Mouse (Mus musculus): ENCODE data around the gene Gm6588. TPM values are rescaled to one million over a fixed set of nuclear protein-coding genes. Genes with fewer than 3 reads are reported as not detected.
"Not testable (repeated sequence)": the region's sequence is repeated elsewhere in the genome, so short reads cannot be mapped to it uniquely, and the experiment has no call there.

The Gm6588 gene
- not detected for total RNA-seq (2021)

DNA sequence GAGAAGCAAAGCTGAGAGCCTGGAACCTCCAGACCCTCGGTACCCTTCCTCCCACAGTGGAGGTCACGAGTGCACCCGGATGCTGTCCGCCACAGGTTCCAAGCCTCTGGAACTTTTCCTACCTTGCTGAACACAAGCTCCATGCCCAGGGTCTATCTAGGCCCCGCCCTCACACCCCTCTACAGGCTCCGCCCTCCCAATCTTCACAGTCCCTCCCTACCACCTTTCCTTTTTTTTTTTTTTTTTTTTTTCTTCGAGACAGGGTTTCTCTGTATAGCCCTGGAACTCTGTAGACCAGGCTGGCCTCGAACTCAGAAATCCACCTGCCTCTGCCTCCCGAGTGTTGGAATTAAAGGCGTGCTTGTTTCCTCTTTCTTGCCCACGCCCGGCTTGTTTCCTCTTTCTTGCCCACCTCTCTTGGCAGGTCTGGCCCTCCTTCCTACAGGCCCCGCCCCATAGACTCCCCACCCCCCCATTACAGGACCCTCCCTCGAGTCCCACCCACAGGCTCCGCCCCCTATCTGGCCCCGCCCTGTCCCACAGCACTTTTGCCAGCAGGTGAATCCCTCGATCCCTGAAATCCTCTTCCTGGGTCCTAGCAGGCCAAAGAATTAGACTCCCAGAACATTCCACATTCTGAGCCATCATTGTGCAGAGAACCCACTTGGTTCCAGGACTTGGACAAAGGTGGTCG lies at the start of gene Gm6588:
Gene Gm6588 (plus strand): TSS at position 680 of the 694 bp plus-strand sequence.
- intact Hi-C loops (cut with DNase I), result no loop called here
- DNase-seq (ENCODE audit: low spot score in 2 of 2), result no peak

DNA sequence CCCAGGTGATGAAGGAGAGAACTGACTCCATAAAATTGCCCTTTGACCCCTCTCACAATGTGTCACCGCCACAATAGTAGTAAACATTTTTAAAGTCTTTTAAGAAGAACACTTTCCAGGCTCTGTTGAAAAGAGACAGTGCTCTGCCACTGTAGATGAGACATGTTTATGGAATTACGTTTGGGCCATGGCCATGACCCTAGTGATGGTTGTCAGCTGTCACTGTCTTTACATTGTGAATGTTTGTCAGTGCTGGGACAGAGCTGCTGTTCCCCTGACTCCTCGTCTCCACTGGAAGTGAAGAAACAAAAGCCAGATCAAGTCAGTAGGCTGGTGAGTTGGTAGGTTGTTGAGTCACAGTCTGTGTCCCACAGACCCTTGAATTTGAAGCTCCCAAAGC lies 46.8 kb upstream of the Gm6588 start:
- intact Hi-C loops (cut with DNase I), result no loop called here

DNA sequence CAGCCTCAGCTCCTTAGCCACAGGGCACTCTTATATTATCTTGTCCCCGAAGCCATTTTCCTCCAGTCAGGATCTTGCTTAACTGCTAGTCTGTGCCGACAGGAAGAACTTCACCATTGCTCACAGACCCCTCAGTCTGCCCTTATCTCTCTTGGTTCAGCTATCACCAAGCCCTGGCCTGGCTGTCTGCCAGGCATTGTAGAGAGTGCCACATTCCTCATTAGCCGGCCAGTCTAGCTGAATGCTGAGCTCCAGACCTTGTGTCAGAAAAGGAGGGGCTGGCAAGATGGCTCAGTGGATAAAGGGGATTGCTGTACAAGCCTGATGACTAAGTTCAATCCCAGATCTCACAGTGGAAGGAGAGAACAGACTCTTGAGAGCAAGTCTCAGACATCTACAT lies 43.2 kb upstream of the Gm6588 start:
- no peak for DNase-seq (ENCODE audit: low spot score in 2 of 2)
- intact Hi-C loops (cut with DNase I), result no loop called here

More for the DNA sequence above, 46.8 kb upstream of the Gm6588 start:
- no peak for DNase-seq (ENCODE audit: low spot score in 2 of 2)

DNA sequence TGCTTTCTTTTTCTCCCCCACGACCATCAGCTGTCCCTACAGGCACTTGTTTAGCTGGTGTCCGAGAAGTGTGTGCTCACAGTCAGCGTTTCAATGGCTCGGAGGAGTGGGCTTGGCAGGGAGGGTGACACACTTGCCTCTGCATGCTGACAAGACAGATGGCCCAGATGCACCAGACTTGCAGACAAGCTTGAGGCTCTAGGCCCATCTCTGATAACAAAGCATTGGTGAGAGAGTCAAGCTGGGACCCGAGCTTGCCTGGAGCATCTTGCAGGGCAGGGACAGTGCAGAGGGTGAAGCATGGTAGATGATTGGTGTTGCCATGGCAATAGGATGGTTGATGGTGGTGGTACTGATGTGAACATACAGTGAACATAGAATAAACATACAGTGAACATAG lies 40.0 kb upstream of the Gm6588 start:
- no peak for DNase-seq (ENCODE audit: low spot score in 2 of 2)
- intact Hi-C loops (cut with DNase I), result no loop called here

DNA sequence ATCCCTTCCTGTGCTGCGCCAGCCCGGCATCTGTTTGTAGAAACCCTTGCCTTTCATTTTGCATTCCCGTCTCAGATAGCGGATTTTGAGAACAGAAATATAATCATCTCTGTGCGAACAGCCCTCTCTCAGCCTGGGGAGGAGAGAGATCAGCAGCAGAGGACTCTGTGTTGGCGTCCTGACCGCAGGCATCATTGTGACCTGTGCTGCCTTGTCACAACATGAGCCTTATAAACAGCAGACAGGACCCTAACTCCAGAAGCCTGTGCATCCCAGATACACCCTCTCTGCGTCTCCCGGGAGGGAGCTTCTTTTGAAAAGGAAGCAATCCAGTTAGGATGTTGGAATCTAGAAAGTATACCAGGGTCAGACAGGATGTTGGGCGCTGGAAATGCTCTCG lies 38.2 kb upstream of the Gm6588 start:
- intact Hi-C loops (cut with DNase I), result no loop called here
- DNase-seq (ENCODE audit: low spot score in 2 of 2), result no peak

DNA sequence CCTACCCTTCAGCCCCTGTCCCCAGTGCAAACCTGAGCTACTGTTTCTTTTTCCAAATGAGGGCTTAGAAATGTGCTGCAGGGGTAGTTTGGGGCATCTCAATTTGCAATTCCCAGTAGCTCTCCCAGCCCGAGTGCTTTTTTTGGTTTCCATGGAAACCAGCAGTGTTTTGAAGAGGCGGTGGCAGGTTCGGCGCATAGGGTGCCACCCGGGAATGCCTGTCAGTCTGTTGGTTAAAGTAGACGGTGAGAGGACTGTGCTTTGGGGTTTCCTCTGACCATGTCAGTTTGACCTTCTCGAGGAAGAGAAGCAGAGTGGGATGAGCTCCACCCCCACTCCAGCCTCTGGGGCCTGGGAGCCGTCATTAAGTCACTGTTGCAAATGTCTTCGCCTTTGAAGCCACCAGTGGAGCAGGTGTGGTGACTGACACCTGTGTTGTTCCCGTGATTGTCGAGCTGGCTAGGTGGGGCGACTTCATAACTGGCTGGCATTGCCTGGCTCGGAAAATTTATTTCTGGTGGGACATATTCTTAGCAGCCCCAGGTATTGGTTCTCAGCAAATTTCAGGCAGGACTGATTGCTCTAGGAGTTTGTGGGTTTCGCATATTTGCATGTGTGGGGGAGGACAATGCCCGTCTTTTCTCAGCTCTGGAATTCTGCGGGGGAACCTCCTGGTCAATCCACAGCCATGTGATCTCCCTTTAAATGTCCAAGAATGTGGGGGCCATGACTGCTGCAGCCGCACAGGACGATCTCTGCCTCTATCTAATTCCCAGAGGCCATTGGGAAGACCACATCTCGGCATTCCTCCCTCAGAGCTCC lies 37.5 kb upstream of the Gm6588 start:
- peak; percentile 12 to 66 for DNase-seq (ENCODE audit: low spot score in 2 of 2)
- intact Hi-C loops (cut with DNase I), result no loop called here

DNA sequence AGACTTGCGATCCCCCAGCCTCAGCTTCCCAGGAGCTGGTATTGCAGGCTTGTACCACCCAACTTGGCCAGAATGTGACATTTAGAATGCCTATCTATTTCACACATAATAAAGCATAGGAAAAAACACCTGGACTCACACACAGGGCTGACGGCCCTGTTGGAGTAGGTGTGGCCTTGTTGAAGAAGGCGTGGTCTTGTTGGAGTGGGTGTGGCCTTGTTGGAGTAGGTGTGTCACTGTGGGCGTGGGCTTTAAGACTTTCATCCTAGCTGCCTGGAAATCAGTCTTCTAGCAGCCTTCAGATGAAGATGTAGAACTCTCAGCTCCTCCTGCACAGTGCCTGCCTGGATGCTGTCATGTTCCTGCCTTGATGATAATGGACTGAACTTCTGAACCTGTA lies 36.4 kb upstream of the Gm6588 start:
- intact Hi-C loops (cut with DNase I); DNase-seq (ENCODE audit: low spot score in 2 of 2): not testable (repeated sequence)

DNA sequence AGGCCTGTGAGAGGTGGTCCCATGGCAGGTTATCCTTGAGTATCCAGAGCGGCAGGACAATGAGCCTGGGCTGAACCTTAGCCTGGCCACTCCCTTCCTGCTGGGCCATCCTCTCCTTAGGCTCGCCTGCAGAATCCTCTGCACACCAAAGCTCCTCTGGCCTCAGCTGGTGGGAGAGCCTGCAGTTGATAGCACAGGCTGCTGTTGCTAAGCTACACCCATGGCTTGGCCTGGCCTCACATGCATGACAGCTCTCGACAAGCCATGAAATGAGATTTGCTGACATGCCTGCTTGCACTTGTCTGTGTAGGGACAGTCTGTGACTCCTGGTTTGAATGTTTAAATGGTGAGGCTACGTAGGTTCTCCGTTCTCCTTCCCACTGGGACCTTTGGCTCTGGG lies 32.6 kb upstream of the Gm6588 start:
- intact Hi-C loops (cut with DNase I), result no loop called here
- no peak for DNase-seq (ENCODE audit: low spot score in 2 of 2)

DNA sequence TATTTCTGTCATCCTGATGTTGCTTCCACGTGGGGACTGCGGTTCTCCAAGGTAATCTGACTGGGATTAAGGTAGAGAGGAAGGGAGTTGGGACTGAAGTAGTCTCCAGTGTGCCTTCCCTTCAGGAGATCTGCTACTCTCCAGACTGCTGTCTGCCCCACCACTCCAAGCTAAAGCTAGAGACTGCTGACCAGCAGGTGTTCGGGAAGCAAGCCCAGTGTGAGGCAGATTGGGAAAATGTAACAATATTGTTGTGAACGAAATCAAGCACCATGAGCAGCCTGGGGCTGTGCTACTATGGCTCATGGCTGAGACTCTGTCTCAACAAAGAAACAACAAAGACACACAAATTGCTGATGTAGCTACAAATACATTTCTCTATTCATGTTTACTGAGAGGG lies 31.2 kb upstream of the Gm6588 start:
- intact Hi-C loops (cut with DNase I), result no loop called here
- no peak for DNase-seq (ENCODE audit: low spot score in 2 of 2)

DNA sequence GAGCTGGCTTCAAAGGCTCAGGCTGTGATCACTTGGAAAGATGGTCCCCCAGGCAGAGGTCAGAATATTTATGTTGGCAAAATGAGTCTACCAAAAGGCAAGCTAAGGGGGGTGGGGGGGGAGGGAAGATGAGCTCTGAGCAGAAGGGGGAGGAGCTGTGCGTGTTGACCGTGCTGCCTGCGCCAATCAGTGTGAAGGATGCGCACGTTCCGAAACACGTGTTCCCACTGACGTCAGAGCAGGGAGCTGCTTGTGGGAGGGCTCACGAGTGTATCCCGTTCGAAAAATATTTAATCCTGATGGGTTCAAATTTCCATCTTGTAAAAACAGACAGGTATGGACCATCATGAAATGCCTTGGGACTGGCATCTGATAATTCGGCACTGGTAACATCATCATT lies 29.7 kb upstream of the Gm6588 start:
- intact Hi-C loops (cut with DNase I), result no loop called here
- no peak for DNase-seq (ENCODE audit: low spot score in 2 of 2)

DNA sequence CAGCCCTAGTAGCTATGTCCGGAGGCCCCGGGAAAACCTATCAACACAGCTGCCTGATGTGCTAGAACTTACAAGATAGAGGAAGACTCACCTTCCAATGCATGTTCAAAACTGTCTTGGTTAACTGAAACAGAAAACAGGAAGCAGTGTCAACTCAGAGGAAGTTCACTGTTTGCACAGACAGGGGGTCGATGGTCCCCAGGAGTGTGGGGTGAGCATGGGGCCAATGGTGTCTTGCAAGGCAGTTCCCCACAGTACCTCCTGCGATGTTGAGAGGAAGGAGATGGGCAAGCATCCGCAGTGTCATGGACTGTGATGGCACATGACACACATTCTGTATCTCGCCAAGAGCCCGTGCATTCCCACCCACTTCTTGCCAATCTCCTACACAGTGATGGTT lies 22.6 kb upstream of the Gm6588 start:
- no peak for DNase-seq (ENCODE audit: low spot score in 2 of 2)
- intact Hi-C loops (cut with DNase I), result loop anchor here (5.0 to 10.0 kb wide), 3 partner anchors 34 to 192 kb away; partner anchors contain the start of genes Asphd2, Hps4 and Srrd

DNA sequence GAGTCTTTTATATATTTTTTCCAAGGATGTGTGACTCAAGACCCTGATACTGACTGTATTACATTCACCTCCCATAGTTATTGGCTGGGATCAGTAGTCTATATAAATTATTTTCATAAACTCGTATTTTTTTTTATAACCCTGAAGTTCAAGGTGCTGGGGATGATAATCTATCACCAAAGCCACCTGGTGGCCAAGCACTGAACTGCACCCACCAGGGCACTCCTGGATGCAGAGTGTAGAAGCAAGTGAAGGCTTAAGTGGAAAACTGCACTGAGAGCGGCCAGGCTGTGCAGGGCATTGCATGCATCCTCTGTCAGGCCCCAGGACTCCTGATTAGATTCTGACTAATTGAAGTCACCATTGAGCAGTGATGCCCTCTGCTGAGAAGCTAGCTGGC lies 21.9 kb upstream of the Gm6588 start:
- peak; percentile 51 to 69 for DNase-seq (ENCODE audit: low spot score in 2 of 2)
- intact Hi-C loops (cut with DNase I), result loop anchor here (5.0 to 10.0 kb wide), 3 partner anchors 35 to 192 kb away; partner anchors contain the start of genes Asphd2, Hps4 and Srrd

DNA sequence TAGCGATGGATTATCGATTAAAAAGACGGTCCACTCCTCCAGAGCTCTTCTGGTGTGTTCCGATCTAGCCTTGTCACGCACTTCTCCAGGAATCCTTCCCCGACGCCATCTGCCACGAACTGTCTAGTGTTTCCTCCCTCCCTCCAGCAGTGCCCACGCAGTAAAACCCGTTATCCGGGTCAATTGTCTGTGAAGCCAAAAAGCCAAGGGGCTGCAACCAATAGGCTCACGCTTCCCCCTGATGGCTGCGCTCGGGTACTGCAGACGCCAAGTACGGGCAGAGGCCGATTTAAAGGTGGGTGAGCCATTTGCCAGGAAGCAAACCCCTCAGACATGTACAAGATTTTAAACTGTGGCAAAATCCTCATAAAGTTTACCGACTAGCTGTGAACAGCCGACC lies 20.3 kb upstream of the Gm6588 start:
- intact Hi-C loops (cut with DNase I), result loop anchor here (5.0 to 10.0 kb wide), 3 partner anchors 37 to 194 kb away; partner anchors contain the start of genes Asphd2, Hps4 and Srrd
- peak; percentile 59 to 65 for DNase-seq (ENCODE audit: low spot score in 2 of 2)

DNA sequence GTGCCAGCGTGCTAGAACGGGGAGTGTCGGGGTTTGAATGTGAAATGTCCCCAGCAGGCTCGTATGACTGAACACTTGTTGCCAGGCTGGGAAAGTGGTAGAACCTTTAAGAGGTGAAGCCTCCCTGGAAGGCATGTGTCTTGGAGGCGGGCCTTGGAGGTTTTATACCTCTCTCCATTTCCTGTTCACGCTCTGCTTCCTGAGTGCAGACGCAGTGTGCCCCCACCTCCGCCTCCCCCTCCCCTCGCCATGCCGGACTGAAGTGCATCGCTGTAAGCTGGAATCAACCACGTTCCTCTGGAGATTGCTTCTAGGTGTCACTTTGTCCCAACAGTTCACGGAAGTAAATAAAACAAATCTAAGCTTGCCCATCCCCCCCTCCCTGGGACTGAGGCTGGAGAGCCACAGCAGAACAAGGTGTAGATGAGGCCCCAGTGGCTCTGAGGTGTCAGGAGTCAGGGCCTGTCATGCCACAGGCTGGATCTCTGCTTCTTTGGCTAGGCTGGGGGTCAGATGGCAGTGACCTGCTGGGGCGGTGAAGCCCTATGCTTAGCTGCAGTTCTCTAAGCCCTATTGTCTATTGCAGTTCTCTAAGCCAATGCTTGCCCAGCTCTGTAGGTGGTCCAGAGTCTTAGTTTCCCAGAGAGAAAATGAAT lies 18.0 kb upstream of the Gm6588 start:
- DNase-seq (ENCODE audit: low spot score in 2 of 2), result no peak
- intact Hi-C loops (cut with DNase I), result loop anchor here (10.0 kb wide), 1 partner anchor 624 kb away; no protein-coding TSS in a partner anchor

DNA sequence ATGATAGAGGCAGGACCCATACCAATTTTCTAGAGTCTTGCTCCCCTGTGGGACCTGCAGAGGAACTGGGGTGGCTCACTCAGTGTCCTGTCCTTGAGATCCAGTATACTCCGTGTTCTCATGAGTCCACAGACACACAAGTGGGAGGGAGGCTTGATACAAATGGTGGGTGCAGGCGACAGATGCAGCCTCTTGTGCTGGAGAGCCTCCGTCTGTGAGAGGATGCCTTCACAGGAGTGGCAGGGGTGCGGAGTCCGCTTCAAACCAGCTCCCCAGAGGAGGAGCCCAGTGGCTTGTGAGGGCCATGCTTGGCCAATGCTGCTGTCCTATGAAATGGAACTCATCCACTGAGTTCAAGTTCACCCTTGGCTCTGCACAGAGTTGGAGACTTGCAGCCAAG lies 17.2 kb upstream of the Gm6588 start:
- DNase-seq (ENCODE audit: low spot score in 2 of 2), result no peak
- intact Hi-C loops (cut with DNase I), result loop anchor here (10.0 kb wide), 1 partner anchor 623 kb away; no protein-coding TSS in a partner anchor

DNA sequence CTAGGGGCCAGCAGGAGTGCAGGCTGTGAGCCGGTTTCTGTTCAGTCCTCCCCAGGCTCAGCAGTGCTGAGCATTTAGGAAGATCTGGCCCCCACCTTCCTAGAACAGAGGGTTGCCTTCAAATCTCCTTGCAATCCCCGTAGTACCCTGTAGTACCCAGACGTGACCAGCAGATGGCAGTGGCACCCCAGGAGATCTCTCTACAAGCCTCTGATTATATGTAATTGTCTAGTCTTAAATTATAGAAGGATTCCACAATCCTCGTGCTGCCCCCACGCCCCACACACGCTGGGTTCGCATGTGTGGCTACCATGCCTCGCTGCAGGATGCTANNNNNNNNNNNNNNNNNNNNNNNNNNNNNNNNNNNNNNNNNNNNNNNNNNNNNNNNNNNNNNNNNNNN lies 16.2 kb upstream of the Gm6588 start:
- peak; percentile 83 to 84 for DNase-seq (ENCODE audit: low spot score in 2 of 2)
- intact Hi-C loops (cut with DNase I), result loop anchor here (10.0 kb wide), 1 partner anchor 622 kb away; no protein-coding TSS in a partner anchor

DNA sequence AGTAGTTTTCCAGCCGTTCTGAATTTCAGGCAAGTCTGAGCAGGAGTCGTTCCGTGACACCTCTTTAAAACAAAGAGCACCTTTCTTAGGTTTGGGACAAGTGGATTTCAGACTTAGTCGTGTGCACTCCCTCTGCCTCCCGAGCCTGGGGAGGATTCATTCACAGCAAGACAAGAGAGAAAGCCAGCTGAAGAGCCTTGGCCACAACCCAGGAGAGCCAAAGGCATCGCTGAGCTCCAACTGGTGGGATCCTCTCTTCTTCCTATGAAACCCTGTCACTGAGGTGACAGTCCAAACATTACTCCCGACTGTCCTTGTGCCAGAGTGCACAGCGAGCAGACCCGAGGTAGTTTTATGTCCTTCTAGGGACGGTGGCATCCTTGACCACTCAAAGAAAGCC lies 10.7 kb upstream of the Gm6588 start:
- intact Hi-C loops (cut with DNase I), result loop anchor here (10.0 kb wide), 1 partner anchor 616 kb away; no protein-coding TSS in a partner anchor
- no peak for DNase-seq (ENCODE audit: low spot score in 2 of 2)

DNA sequence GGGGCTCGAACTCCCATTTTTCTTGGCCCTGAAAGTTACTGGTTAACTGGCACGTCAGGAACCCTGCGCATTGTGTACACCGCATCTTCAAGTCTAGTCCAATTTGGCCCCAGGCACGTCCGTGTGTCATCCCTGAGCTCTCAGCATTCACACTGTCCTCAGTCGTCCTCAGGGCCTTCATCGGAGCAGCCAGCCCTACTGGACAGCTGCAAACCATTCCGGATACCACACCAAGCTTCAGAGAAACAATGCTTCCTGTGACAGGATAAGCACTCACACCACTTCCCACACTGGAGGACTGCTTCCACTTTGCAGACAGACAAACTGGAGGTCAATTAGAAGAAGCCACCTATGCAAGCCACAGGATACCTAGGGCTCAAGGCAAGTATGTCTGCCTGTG lies 3.9 kb downstream of the Gm6588 start:
- intact Hi-C loops (cut with DNase I), result no loop called here
- DNase-seq (ENCODE audit: low spot score in 2 of 2), result no peak

DNA sequence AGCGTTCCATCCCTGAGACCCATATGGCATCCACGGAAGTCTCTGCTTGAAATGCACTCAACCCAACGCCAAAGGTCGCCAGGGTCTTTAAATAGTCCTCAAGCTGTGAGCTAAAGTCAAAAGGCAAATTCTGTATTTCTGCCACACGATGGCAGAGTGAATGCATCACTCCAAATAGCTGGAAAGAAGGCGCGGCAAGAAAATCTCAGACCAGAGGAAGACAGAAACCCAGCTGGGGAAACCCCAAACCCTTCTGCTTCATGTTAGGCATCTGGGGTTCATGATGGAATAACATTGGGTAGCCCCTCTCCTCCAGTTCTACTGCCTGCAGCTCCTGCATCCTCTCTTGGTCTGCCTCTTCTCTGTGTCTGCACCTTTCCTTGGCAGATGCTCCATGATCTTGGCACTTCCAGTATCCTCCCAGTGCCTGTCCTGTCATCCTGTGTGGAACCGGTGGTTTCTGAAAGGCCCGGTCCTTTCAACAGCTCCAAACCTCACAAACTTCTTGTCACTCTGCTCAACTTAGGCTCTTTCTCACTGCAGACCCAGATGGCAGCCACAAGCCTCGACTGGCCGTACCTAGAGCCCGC lies 5.8 kb downstream of the Gm6588 start:
- intact Hi-C loops (cut with DNase I), result no loop called here
- DNase-seq (ENCODE audit: low spot score in 2 of 2), result no peak

DNA sequence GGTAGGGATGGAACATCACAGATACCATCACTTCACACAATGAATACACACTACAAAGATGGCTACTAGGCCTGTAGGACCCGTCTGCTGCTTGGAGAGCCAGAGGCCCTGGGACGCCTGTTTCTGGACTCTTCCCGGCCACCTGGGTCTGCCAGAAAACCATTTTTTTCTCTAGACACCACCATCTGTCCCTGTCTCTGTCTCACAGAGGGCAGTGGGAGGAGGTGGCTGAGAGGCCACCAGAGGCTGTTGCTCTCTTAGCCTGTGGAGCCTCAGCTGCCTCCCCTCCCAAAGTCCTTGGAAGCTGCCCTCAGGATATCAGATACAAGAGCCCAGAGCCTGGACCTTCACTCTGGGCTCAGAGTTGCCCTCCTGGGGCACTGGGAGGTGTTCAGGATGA lies 10.7 kb downstream of the Gm6588 start:
- intact Hi-C loops (cut with DNase I), result no loop called here

More for the DNA sequence above, 10.7 kb downstream of the Gm6588 start:
- no peak for DNase-seq (ENCODE audit: low spot score in 2 of 2)
